Mouse (Mus musculus) midbrain, embryonic 11.5 days (tissue): ENCODE measurements around the gene Zbtb25. TPM values are rescaled to one million over a fixed set of nuclear protein-coding genes. Genes with fewer than 3 reads are reported as not detected.

Source experiments
- ATAC-seq: fragments of 200-750 bp; cut with Nextera tagmentation; 2 replicates; pipeline ENCODE4 v1.8.0; 2017; ENCODE audit warnings: moderate TSS enrichment, moderate library complexity; ENCODE audit not compliant: low FRiP score
- DNase-seq: peaks from one replicate; pipeline ENCODE4 v3.0.0; 2015; ENCODE audit warnings: low spot score; ENCODE audit errors: missing footprints
- H3K27ac ChIP-seq: fragments of 300-500 bp; sonication (generic); 2 replicates; pipeline ENCODE4 v1.5.1; 2014; ENCODE audit warnings: low read depth, low read length
- H3K27me3 ChIP-seq: fragments of 300-500 bp; sonication (generic); 2 replicates; pipeline ENCODE4 v1.6.1; 2014; ENCODE audit warnings: mild to moderate bottlenecking, low read length, moderate library complexity, mixed read lengths; ENCODE audit not compliant: control insufficient read depth, insufficient read depth
- H3K36me3 ChIP-seq: fragments of 300-500 bp; sonication (generic); 2 replicates; pipeline ENCODE4 v1.6.1; 2014; ENCODE audit warnings: mild to moderate bottlenecking, low read length, moderate library complexity, mixed read lengths; ENCODE audit not compliant: control insufficient read depth, insufficient read depth
- H3K4me1 ChIP-seq: fragments of 300-500 bp; sonication (generic); 2 replicates; pipeline ENCODE4 v1.6.1; 2014; ENCODE audit warnings: low read length; ENCODE audit not compliant: control insufficient read depth, insufficient read depth
- H3K4me2 ChIP-seq: fragments of 300-500 bp; sonication (generic); 2 replicates; pipeline ENCODE4 v1.6.1; 2014; ENCODE audit warnings: mild to moderate bottlenecking, moderate library complexity
- H3K4me3 ChIP-seq: fragments of 300-500 bp; sonication (generic); 2 replicates; pipeline ENCODE4 v1.5.1; 2014; ENCODE audit warnings: low read depth, low read length
- H3K9ac ChIP-seq: fragments of 300-500 bp; sonication (generic); 2 replicates; pipeline ENCODE4 v1.6.1; 2014; ENCODE audit warnings: low read length
- H3K9me3 ChIP-seq: fragments of 300-500 bp; sonication (generic); 2 replicates; pipeline ENCODE4 v1.6.1; 2016; ENCODE audit warnings: low read length; ENCODE audit not compliant: control insufficient read depth
- WGBS: fragments of 180-500 bp; shearing (Covaris S2); extraction: QIAGEN DNeasy Blood & Tissue Kit; methylation state at CpG from one replicate; pipeline ENCODE4 v1.1.7; 2014; 5-methylcytosine and 5-hydroxymethylcytosine counted together
- polyA plus RNA-seq: library from polyadenylated mRNA; unstranded; fragments of >200 nt; fragmentation: Nextera tagmentation; extraction: Ambion mirVana; gene quantifications from 2 replicates; pipeline ENCODE4 v1.2.1, GENCODE M21; 2014

Gene Zbtb25
- polyA plus RNA-seq = 20.9 and 23.4 TPM in 2 replicates

GRCm38 (mm10) chr12:76369206-76369977 lies at the start of gene Zbtb25:
TSS of gene Zbtb25 (minus strand) at chr12:76369602.
- Histone ChIP-seq H3K4me1 (peaks cover 25% of the 10 kb centered on the region), H3K9ac (peak within 1 kb of the TSS; percentile 99)
- ATAC-seq = peak; percentile 83

GRCm38 (mm10) chr12:76418346-76418745 lies 48.9 kb upstream of the Zbtb25 start:
- ATAC-seq (no peak), DNase-seq (no peak)
- Histone ChIP-seq H3K9ac (no peak overlapping the region), H3K9me3 (peaks cover 3% of the 10 kb centered on the region; the same call in 1 of the 2 replicates), H3K4me1 (peaks cover 5% of the 10 kb centered on the region), H3K36me3 (no peaks in the 10 kb centered on the region), H3K27me3 (peaks cover 3% of the 10 kb centered on the region), H3K4me2 (no peak overlapping the region), H3K4me3 (no peak overlapping the region), H3K27ac (no peak overlapping the region)
- WGBS = 92% methylated on average over 5 of the region's 5 CpGs

More at GRCm38 (mm10) chr12:76369206-76369977, at the start of gene Zbtb25:
- Histone ChIP-seq H3K36me3 (no peaks in the 10 kb centered on the region), H3K27me3 (no peaks in the 10 kb centered on the region), H3K27ac (peak within 1 kb of the TSS; percentile 96), H3K4me3 (peak within 1 kb of the TSS; percentile 76), H3K4me2 (peak within 1 kb of the TSS; percentile 78), H3K9me3 (no peaks in the 10 kb centered on the region)
- under 1% methylated on average over 77 of the region's 96 CpGs for WGBS
- peak; percentile 98 for DNase-seq

GRCm38 (mm10) chr12:76417433-76417854 lies 48.0 kb upstream of the Zbtb25 start, which contains the start of gene Ppp1r36:
TSS of gene Ppp1r36 (plus strand) at chr12:76417538.
- Histone ChIP-seq H3K36me3 (no peaks in the 10 kb centered on the region), H3K27me3 (peaks cover 3% of the 10 kb centered on the region), H3K4me3 (peak within 1 kb of the TSS; percentile 35), H3K4me2 (peak within 1 kb of the TSS; percentile 59), H3K4me1 (peaks cover 5% of the 10 kb centered on the region), H3K9ac (peak within 1 kb of the TSS; percentile 18; the same call in 1 of the 2 replicates), H3K9me3 (peaks cover 3% of the 10 kb centered on the region; the same call in 1 of the 2 replicates), H3K27ac (no peak within 1 kb of the TSS)
- DNase-seq (peak; percentile 89), ATAC-seq (peak; percentile 54)
- under 1% methylated on average over 37 of the region's 37 CpGs for WGBS

- H3K4me2 ChIP-seq = no peak overlapping the region
- DNase-seq (no peak), ATAC-seq (no peak)
- H3K4me1 ChIP-seq = peaks cover 5% of the 10 kb centered on the region
- H3K9ac ChIP-seq = no peak overlapping the region
- H3K27me3 ChIP-seq = peaks cover 3% of the 10 kb centered on the region
- 87% methylated on average over 11 of the region's 12 CpGs for WGBS
- H3K4me3 ChIP-seq = no peak overlapping the region
- H3K36me3 ChIP-seq = no peaks in the 10 kb centered on the region
- H3K9me3 ChIP-seq = peaks cover 3% of the 10 kb centered on the region; the same call in 1 of the 2 replicates
- H3K27ac ChIP-seq = no peak overlapping the region
Observed at GRCm38 (mm10) chr12:76415383-76416010, 46.1 kb upstream of the Zbtb25 start.

GRCm38 (mm10) chr12:76409166-76409565 lies 39.8 kb upstream of the Zbtb25 start:
- Histone ChIP-seq H3K9ac (no peak overlapping the region), H3K27ac (no peak overlapping the region), H3K4me2 (no peak overlapping the region), H3K4me3 (no peak overlapping the region), H3K4me1 (peaks cover 11% of the 10 kb centered on the region; the same call in 1 of the 2 replicates), H3K9me3 (no peaks in the 10 kb centered on the region), H3K36me3 (no peaks in the 10 kb centered on the region), H3K27me3 (peaks cover 33% of the 10 kb centered on the region)
- no peak for ATAC-seq
- 67% methylated on average over 4 of the region's 4 CpGs for WGBS
- DNase-seq = no peak

- H3K36me3 ChIP-seq = no peaks in the 10 kb centered on the region
- WGBS = 43% methylated on average over 1 of the region's 1 CpGs
- H3K4me2 ChIP-seq = no peak overlapping the region
- ATAC-seq = no peak
- peak; percentile 87 for DNase-seq
- peaks cover 17% of the 10 kb centered on the region for H3K4me1 ChIP-seq
- H3K4me3 ChIP-seq = no peak overlapping the region
- peaks cover 39% of the 10 kb centered on the region for H3K27me3 ChIP-seq
- no peak overlapping the region for H3K27ac ChIP-seq
- H3K9ac ChIP-seq = no peak overlapping the region
- no peaks in the 10 kb centered on the region for H3K9me3 ChIP-seq
Observed at GRCm38 (mm10) chr12:76407184-76407583, 37.8 kb upstream of the Zbtb25 start.

GRCm38 (mm10) chr12:76405971-76406370 lies 36.6 kb upstream of the Zbtb25 start:
- ATAC-seq (no peak), DNase-seq (peak; percentile 92)
- H3K9ac ChIP-seq = no peak overlapping the region
- no peaks in the 10 kb centered on the region for H3K36me3 ChIP-seq
- H3K9me3 ChIP-seq = no peaks in the 10 kb centered on the region
- H3K4me1 ChIP-seq = peaks cover 17% of the 10 kb centered on the region
- H3K4me3 ChIP-seq = peak overlapping the region; percentile 68
- peak overlapping the region; percentile 67 for H3K4me2 ChIP-seq
- no peak overlapping the region for H3K27ac ChIP-seq
- 4% methylated on average over 23 of the region's 23 CpGs for WGBS
- H3K27me3 ChIP-seq = peaks cover 40% of the 10 kb centered on the region

GRCm38 (mm10) chr12:76405183-76405970 lies 36.0 kb upstream of the Zbtb25 start:
- no peak overlapping the region for H3K9ac ChIP-seq
- DNase-seq (peak; percentile 95), ATAC-seq (no peak)
- 4% methylated on average over 64 of the region's 64 CpGs for WGBS
- H3K4me3 ChIP-seq = peak overlapping the region; percentile 68
- peaks cover 40% of the 10 kb centered on the region for H3K27me3 ChIP-seq
- H3K27ac ChIP-seq = no peak overlapping the region
- no peaks in the 10 kb centered on the region for H3K36me3 ChIP-seq
- peak overlapping the region; percentile 67 for H3K4me2 ChIP-seq
- no peaks in the 10 kb centered on the region for H3K9me3 ChIP-seq
- H3K4me1 ChIP-seq = peaks cover 17% of the 10 kb centered on the region
